Comparison of ENCODE assay signal across 26 mouse cellular contexts in the genomic region with DNA sequence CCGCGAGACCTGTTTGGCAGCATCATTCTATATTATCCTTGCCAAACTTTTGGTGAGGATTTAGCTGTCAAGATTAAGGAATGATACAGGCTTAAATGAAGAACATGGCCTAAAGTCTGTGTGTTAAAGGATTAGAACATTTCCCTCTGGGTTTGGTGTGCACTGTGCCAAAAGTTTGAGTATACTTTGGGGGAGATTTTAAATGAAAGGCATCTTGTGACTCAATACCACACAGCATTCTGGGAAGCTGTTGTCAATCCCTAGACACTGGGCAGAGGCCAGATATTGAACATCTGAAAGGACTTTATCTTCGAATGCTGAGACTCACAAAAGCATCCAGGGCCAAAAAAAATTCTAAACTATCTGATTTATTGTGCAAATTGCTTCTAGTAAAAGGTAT. TPM values are rescaled to one million over a fixed set of nuclear protein-coding genes. Genes with fewer than 3 reads are reported as not detected.
DNase-seq lines count a peak whose midpoint lies in the region; ATAC-seq and TF ChIP-seq lines count a peak whose summit lies in the region.
"Had no signal": no experiment of that assay in that cellular context is flagged by ENCODE, and none has a peak within 500 bp of the region (broad histone marks: within the 10 kb centered on the region; RNA-seq: fewer than 3 reads in every experiment).

No protein-coding gene starts in this region.

- no peaks in the 10 kb centered on the region for H3K27me3 ChIP-seq in embryonic facial prominence, embryonic 14.5 days (replicated peaks; ENCODE audit: control insufficient read depth, insufficient read depth, low read length)
- no peaks in the 10 kb centered on the region for H3K27me3 ChIP-seq in embryonic facial prominence, embryonic 10.5 days (replicated peaks; ENCODE audit: low read depth, poor library complexity, severe bottlenecking)
- no peaks in the 10 kb centered on the region for H3K27me3 ChIP-seq in limb, embryonic 14.5 days (ENCODE audit: control insufficient read depth, insufficient read depth, low read length)
- no peaks in the 10 kb centered on the region for H3K27me3 ChIP-seq in limb, embryonic 10.5 days (ENCODE audit: low read depth, poor library complexity, severe bottlenecking)
- H3K27me3 ChIP-seq: forebrain, embryonic 15.5 days; hindbrain, embryonic 15.5 days; kidney, embryonic 15.5 days; liver, embryonic 15.5 days; lung, embryonic 15.5 days; neural tube, embryonic 12.5 days had no signal

- TF ChIP-seq POLR2A in limb, embryonic 14.5 days (IDR thresholded peaks at IDR 0.05; ENCODE audit: borderline replicate concordance, extremely low read depth, insufficient read depth, insufficient read length), result no peak

- ATAC-seq in embryonic facial prominence, embryonic 14.5 days (ENCODE audit: low read depth), result peak; percentile 76
- ATAC-seq in limb, embryonic 14.5 days (ENCODE audit: low FRiP score, low read depth), result 0 out of 2 replicates have a peak, but pooled peaks have one; percentile 47
- ATAC-seq in granulocyte monocyte progenitor cell, adult 5-6 weeks (replicated peaks; ENCODE audit: poor library complexity, severe bottlenecking), result no peak
- ATAC-seq: forebrain, embryonic 15.5 days had no signal

- H3K4me3 ChIP-seq in embryonic facial prominence, embryonic 14.5 days (ENCODE audit: low read depth, low read length), result no peak overlapping the region
- no peak overlapping the region for H3K4me3 ChIP-seq in embryonic facial prominence, embryonic 10.5 days
- no peak overlapping the region for H3K4me3 ChIP-seq in limb, embryonic 14.5 days (replicated peaks; ENCODE audit: low read length)
- H3K4me3 ChIP-seq in limb, embryonic 10.5 days, result no peak overlapping the region
- H3K4me3 ChIP-seq: forebrain, embryonic 10.5 days; forebrain, embryonic 15.5 days; hindbrain, embryonic 10.5 days; hindbrain, embryonic 15.5 days; kidney, embryonic 15.5 days; liver, embryonic 15.5 days; lung, embryonic 15.5 days; myocyte; neural tube, embryonic 12.5 days had no signal

- H3K4me2 ChIP-seq in embryonic facial prominence, embryonic 14.5 days (ENCODE audit: low read depth, low read length), result no peak overlapping the region
- no peak overlapping the region for H3K4me2 ChIP-seq in limb, embryonic 14.5 days (replicated peaks; ENCODE audit: low read depth, low read length, severe bottlenecking)
- H3K4me2 ChIP-seq: forebrain, embryonic 15.5 days; hindbrain, embryonic 15.5 days; kidney, embryonic 15.5 days; liver, embryonic 15.5 days; lung, embryonic 15.5 days; midbrain, embryonic 11.5 days; neural tube, embryonic 12.5 days had no signal

- H3K27ac ChIP-seq in embryonic facial prominence, embryonic 14.5 days (replicated peaks; ENCODE audit: low read depth, low read length), result no peak overlapping the region
- no peak overlapping the region for H3K27ac ChIP-seq in embryonic facial prominence, embryonic 10.5 days (replicated peaks)
- no peak overlapping the region for H3K27ac ChIP-seq in limb, embryonic 14.5 days (replicated peaks; ENCODE audit: low read depth, low read length)
- H3K27ac ChIP-seq in limb, embryonic 10.5 days, result no peak overlapping the region
- H3K27ac ChIP-seq: forebrain, embryonic 10.5 days; forebrain, embryonic 15.5 days; hindbrain, embryonic 10.5 days; hindbrain, embryonic 15.5 days; kidney, embryonic 15.5 days; liver, embryonic 15.5 days; lung, embryonic 15.5 days; neural tube, embryonic 12.5 days had no signal

- peaks cover under 1% of the 10 kb centered on the region; the same call in 1 of the 2 replicates for H3K4me1 ChIP-seq in embryonic facial prominence, embryonic 14.5 days (ENCODE audit: control insufficient read depth, insufficient read depth, low read length)
- H3K4me1 ChIP-seq in embryonic facial prominence, embryonic 10.5 days, result no peaks in the 10 kb centered on the region
- H3K4me1 ChIP-seq in limb, embryonic 14.5 days (ENCODE audit: control insufficient read depth, insufficient read depth, low read length), result no peaks in the 10 kb centered on the region
- H3K4me1 ChIP-seq in limb, embryonic 10.5 days, result no peaks in the 10 kb centered on the region
- H3K4me1 ChIP-seq: forebrain, embryonic 10.5 days; forebrain, embryonic 15.5 days; hindbrain, embryonic 10.5 days; hindbrain, embryonic 15.5 days; liver, embryonic 15.5 days; lung, embryonic 15.5 days; neural tube, embryonic 12.5 days had no signal

- H3K36me3 ChIP-seq in embryonic facial prominence, embryonic 14.5 days (ENCODE audit: control insufficient read depth, insufficient read depth, low read length), result no peaks in the 10 kb centered on the region
- no peaks in the 10 kb centered on the region for H3K36me3 ChIP-seq in embryonic facial prominence, embryonic 10.5 days (replicated peaks)
- no peaks in the 10 kb centered on the region for H3K36me3 ChIP-seq in limb, embryonic 14.5 days (ENCODE audit: control insufficient read depth, insufficient read depth, low read length)
- no peaks in the 10 kb centered on the region for H3K36me3 ChIP-seq in limb, embryonic 10.5 days
- H3K36me3 ChIP-seq: forebrain, embryonic 10.5 days; forebrain, embryonic 15.5 days; G1E; hindbrain, embryonic 10.5 days; hindbrain, embryonic 15.5 days; kidney, embryonic 15.5 days; liver, embryonic 15.5 days; lung, embryonic 15.5 days; neural tube, embryonic 12.5 days had no signal

- no peak overlapping the region for H3K9ac ChIP-seq in embryonic facial prominence, embryonic 14.5 days (ENCODE audit: low read depth, low read length)
- no peak overlapping the region for H3K9ac ChIP-seq in limb, embryonic 14.5 days (ENCODE audit: low read depth, low read length, severe bottlenecking)
- H3K9ac ChIP-seq: forebrain, embryonic 15.5 days; hindbrain, embryonic 15.5 days; kidney, embryonic 15.5 days; liver, embryonic 15.5 days; lung, embryonic 15.5 days; neural tube, embryonic 12.5 days had no signal

- peak; percentile 87 for DNase-seq in embryonic facial prominence, embryonic 14.5 days (ENCODE audit: low spot score)
- no peak for DNase-seq in embryonic facial prominence, embryonic 10.5 days (ENCODE audit: low spot score)
- DNase-seq in limb, embryonic 14.5 days (ENCODE audit: low spot score), result peak; percentile 78
- DNase-seq in limb, embryonic 10.5 days (ENCODE audit: low spot score), result no peak
- peak; percentile 52 for DNase-seq in skeletal muscle tissue, adult 2 months (ENCODE audit: low read depth, low spot score)
- DNase-seq in c-Kit-positive CD71-positive TER-119-positive erythroid progenitor cells, embryonic 14.5 days (ENCODE audit: low spot score), result no peak
- DNase-seq: adrenal gland, postnatal 25 days; cerebellum, adult 18-20 months; cerebellum, postnatal 10 days; heart, postnatal 14 days; kidney, adult 18-20 months; kidney, postnatal 36 days; left cerebral cortex, postnatal 4 days; thymus, postnatal 14 days had no signal

- H3K9me3 ChIP-seq in embryonic facial prominence, embryonic 14.5 days (ENCODE audit: control insufficient read depth, low read length), result no peaks in the 10 kb centered on the region
- no peaks in the 10 kb centered on the region for H3K9me3 ChIP-seq in embryonic facial prominence, embryonic 10.5 days
- H3K9me3 ChIP-seq in limb, embryonic 14.5 days (ENCODE audit: control insufficient read depth, low read length), result peaks cover 3% of the 10 kb centered on the region; the same call in 1 of the 2 replicates
- H3K9me3 ChIP-seq in limb, embryonic 10.5 days (replicated peaks), result no peaks in the 10 kb centered on the region
- H3K9me3 ChIP-seq: forebrain, embryonic 15.5 days; G1E; hindbrain, embryonic 10.5 days; hindbrain, embryonic 15.5 days; kidney, embryonic 15.5 days; liver, embryonic 15.5 days; lung, embryonic 15.5 days; neural tube, embryonic 12.5 days had no signal

- 68% methylated on average over 3 of the region's 3 CpGs for WGBS in embryonic facial prominence, embryonic 14.5 days
- WGBS in embryonic facial prominence, embryonic 10.5 days, result 90% methylated on average over 3 of the region's 3 CpGs
- WGBS in limb, embryonic 14.5 days, result 66% methylated on average over 3 of the region's 3 CpGs
- WGBS in limb, embryonic 10.5 days, result 88% methylated on average over 3 of the region's 3 CpGs

RNA-seq across cellular contexts. Expression of a gene that starts 21.0 kb away (rescaled TPM):
- 234 and 262 TPM in 2 replicates for polyA plus RNA-seq in embryonic facial prominence, embryonic 14.5 days (2014; fragmentation: Nextera tagmentation; extraction: Ambion mirVana)
- 135 and 155 TPM in 2 replicates for polyA plus RNA-seq in embryonic facial prominence, embryonic 10.5 days (2016; fragmentation: Nextera tagmentation; extraction: Ambion mirVana)
- 202 and 239 TPM in 2 replicates for polyA plus RNA-seq in limb, embryonic 14.5 days (2012; rRNA removed)
- 265 and 286 TPM in 2 replicates for polyA plus RNA-seq in limb, embryonic 14.5 days (2014; fragmentation: Nextera tagmentation; extraction: Ambion mirVana)
- polyA plus RNA-seq in limb, embryonic 10.5 days (2016; fragmentation: Nextera tagmentation; extraction: Ambion mirVana), result 94.6 and 115 TPM in 2 replicates
- total RNA-seq in granulocyte monocyte progenitor cell, adult 5-6 weeks (2014; fragmentation: Nextera tagmentation), result 5.1 TPM in 2 replicates
- total RNA-seq in granulocyte monocyte progenitor cell, adult 5-6 weeks (2017), result 8.5 and 10.1 TPM in 2 replicates
- polyA plus RNA-seq: G1E had no signal

Comparison
In these comparisons a context has a peak if more than half of its experiments do, and no peak if none do; other contexts are left out.
1. DNase-seq: peak in embryonic facial prominence, embryonic 14.5 days (single experiment), limb, embryonic 14.5 days (single experiment) and skeletal muscle tissue, adult 2 months (single experiment); none in embryonic facial prominence, embryonic 10.5 days (single experiment), limb, embryonic 10.5 days (single experiment) and c-Kit-positive CD71-positive TER-119-positive erythroid progenitor cells, embryonic 14.5 days (single experiment).